Mouse (Mus musculus) granulocyte monocyte progenitor cell, adult 5-6 weeks (primary cell): ENCODE results near the gene Vmn2r62. TPM values are rescaled to one million over a fixed set of nuclear protein-coding genes. Genes with fewer than 3 reads are reported as not detected.
"Not testable (repeated sequence)": the region's sequence is repeated elsewhere in the genome, so short reads cannot be mapped to it uniquely, and the experiment has no call there.

Experiments used
- ATAC-seq: replicated peaks from 2 replicates; pipeline ENCODE4 v1.8.0; 2016; ENCODE audit warnings: mild to moderate bottlenecking, moderate TSS enrichment, inconsistent platforms; ENCODE audit not compliant: poor library complexity, severe bottlenecking
- total RNA-seq, 2 experiments: library from RNA; stranded (forward) in 1 of 2; stranded (reverse) in 1 of 2; fragments of 200-712, 200-1000 nt in 1 of 2; fragments of >200 nt in 1 of 2; fragmentation: Nextera tagmentation in 1 of 2; gene quantifications; 2 replicates each; pipeline ENCODE4 v1.2.3; 2014 to 2017

Gene Vmn2r62
- total RNA-seq (2014; fragmentation: Nextera tagmentation) (not detected in 2 replicates), total RNA-seq (2017) (not detected in 2 replicates)

- ATAC-seq, result not testable (repeated sequence)
Measured at GRCm38 (mm10) chr7:42793425-42793824, at the start of gene Vmn2r62. TSS of gene Vmn2r62 (minus strand) at chr7:42793525.

GRCm38 (mm10) chr7:42838366-42838765 is 45.0 kb upstream of the Vmn2r62 start:
- ATAC-seq, result not testable (repeated sequence)

- ATAC-seq, result no peak
Measured at GRCm38 (mm10) chr7:42832221-42832620, 38.9 kb upstream of the Vmn2r62 start.

- no peak for ATAC-seq
Measured at GRCm38 (mm10) chr7:42749836-42750235, 43.5 kb downstream of the Vmn2r62 start.

- ATAC-seq, result no peak
Measured at GRCm38 (mm10) chr7:42738536-42739210, 54.7 kb downstream of the Vmn2r62 start.

GRCm38 (mm10) chr7:42726917-42727316 is 66.4 kb downstream of the Vmn2r62 start, which contains the start of gene Gm17067:
TSS of gene Gm17067 (minus strand) at chr7:42727017.
- ATAC-seq, result not testable (repeated sequence)

Other genes with a start within 250 kb of the Vmn2r62 start
- gene Gm21028, start 214.9 kb downstream of the Vmn2r62 start, total RNA-seq (2014; fragmentation: Nextera tagmentation), result not detected in 2 replicates
- not detected in 2 replicates for gene Gm21028, start 214.9 kb downstream of the Vmn2r62 start, total RNA-seq (2017)
- gene Zfp977, start 201.0 kb downstream of the Vmn2r62 start, total RNA-seq (2014; fragmentation: Nextera tagmentation), result not detected in 2 replicates
- 1.0 TPM in 1 of 2 replicates, not detected in the other for gene Zfp977, start 201.0 kb downstream of the Vmn2r62 start, total RNA-seq (2017)
- 5.5 and 8.4 TPM in 2 replicates for gene Zfp976, start 150.9 kb downstream of the Vmn2r62 start, total RNA-seq (2014; fragmentation: Nextera tagmentation)
- gene Zfp976, start 150.9 kb downstream of the Vmn2r62 start, total RNA-seq (2017), result 5.4 and 5.7 TPM in 2 replicates
- 9.9 and 11.9 TPM in 2 replicates for gene Zfp975, start 100.8 kb downstream of the Vmn2r62 start, total RNA-seq (2014; fragmentation: Nextera tagmentation)
- 4.5 and 7.6 TPM in 2 replicates for gene Zfp975, start 100.8 kb downstream of the Vmn2r62 start, total RNA-seq (2017)
- not detected in 2 replicates for gene Gm17067, start 66.5 kb downstream of the Vmn2r62 start, total RNA-seq (2014; fragmentation: Nextera tagmentation)
- gene Gm17067, start 66.5 kb downstream of the Vmn2r62 start, total RNA-seq (2017), result not detected in 2 replicates
- not detected in 2 replicates for gene Gm2381, start 73.7 kb upstream of the Vmn2r62 start, total RNA-seq (2014; fragmentation: Nextera tagmentation)
- gene Gm2381, start 73.7 kb upstream of the Vmn2r62 start, total RNA-seq (2017), result not detected in 2 replicates
- not detected in 2 replicates for gene Vmn2r63, start 140.3 kb upstream of the Vmn2r62 start, total RNA-seq (2014; fragmentation: Nextera tagmentation)
- gene Vmn2r63, start 140.3 kb upstream of the Vmn2r62 start, total RNA-seq (2017), result not detected in 2 replicates
- not detected in 2 replicates for gene Gm9268, start 225.2 kb upstream of the Vmn2r62 start, total RNA-seq (2014; fragmentation: Nextera tagmentation)
- not detected in 2 replicates for gene Gm9268, start 225.2 kb upstream of the Vmn2r62 start, total RNA-seq (2017)